In genomic region chr17:26603311-26603710, GRCm38 (mm10) we compare ENCODE assay signal across 10 mouse cellular contexts. TPM values are rescaled to one million over a fixed set of nuclear protein-coding genes. Genes with fewer than 3 reads are reported as not detected.
DNase-seq lines count a peak whose midpoint lies in the region; ATAC-seq and TF ChIP-seq lines count a peak whose summit lies in the region.
"Had no signal": no experiment of that assay in that cellular context is flagged by ENCODE, and none has a peak within 500 bp of the region (broad histone marks: within the 10 kb centered on the region; RNA-seq: fewer than 3 reads in every experiment).

No protein-coding gene starts in this region.

- no peak overlapping the region for H3K9ac ChIP-seq in heart, adult 2 months (ENCODE audit: low read depth, low read length)
- H3K9ac ChIP-seq in kidney, embryonic 16.5 days (replicated peaks; ENCODE audit: low read length), result no peak overlapping the region
- no peak overlapping the region for H3K9ac ChIP-seq in limb, embryonic 15.5 days

- H3K4me1 ChIP-seq in heart, adult 2 months (ENCODE audit: control insufficient read depth, insufficient read depth, low read length), result peaks cover 38% of the 10 kb centered on the region
- peaks cover 38% of the 10 kb centered on the region for H3K4me1 ChIP-seq in kidney, embryonic 16.5 days (ENCODE audit: insufficient read depth, low read length)
- peaks cover 39% of the 10 kb centered on the region for H3K4me1 ChIP-seq in limb, embryonic 15.5 days

- no peaks in the 10 kb centered on the region; the same call in 1 of the 2 replicates for H3K79me2 ChIP-seq in heart, adult 2 months (replicated peaks; ENCODE audit: control insufficient read depth, insufficient read depth, low read length)

- 74% methylated on average over 8 of the region's 8 CpGs for WGBS in heart, adult 2 months
- 90% methylated on average over 8 of the region's 8 CpGs for WGBS in kidney, embryonic 16.5 days
- WGBS in limb, embryonic 15.5 days, result 86% methylated on average over 8 of the region's 8 CpGs

- H3K4me3 ChIP-seq in heart, adult 2 months, result no peak overlapping the region
- no peak overlapping the region for H3K4me3 ChIP-seq in kidney, embryonic 16.5 days (ENCODE audit: low read length)
- no peak overlapping the region for H3K4me3 ChIP-seq in limb, embryonic 15.5 days

- H3K4me2 ChIP-seq in kidney, embryonic 16.5 days (replicated peaks; ENCODE audit: low read depth, low read length), result no peak overlapping the region
- no peak overlapping the region for H3K4me2 ChIP-seq in limb, embryonic 15.5 days

- no peaks in the 10 kb centered on the region for H3K36me3 ChIP-seq in heart, adult 2 months (ENCODE audit: control insufficient read depth, insufficient read depth, low read length)
- no peaks in the 10 kb centered on the region; the same call in none of the 2 replicates for H3K36me3 ChIP-seq in kidney, embryonic 16.5 days (ENCODE audit: insufficient read depth, low read length)
- peaks cover 5% of the 10 kb centered on the region; the same call in 1 of the 2 replicates for H3K36me3 ChIP-seq in limb, embryonic 15.5 days

- TF ChIP-seq CTCF in heart, adult 2 months (IDR thresholded peaks at IDR 0.05), result no peak

- peak overlapping the region; percentile 83 for H3K27ac ChIP-seq in heart, adult 2 months
- H3K27ac ChIP-seq in kidney, embryonic 16.5 days (ENCODE audit: low read length), result peak overlapping the region; percentile 34; the same call in 1 of the 2 replicates
- H3K27ac ChIP-seq in limb, embryonic 15.5 days, result peak overlapping the region; percentile 79

- no peak for ATAC-seq in kidney, embryonic 16.5 days (ENCODE audit: low FRiP score, low TSS enrichment)
- ATAC-seq in limb, embryonic 15.5 days (ENCODE audit: insufficient number of reproducible peaks, low FRiP score, low TSS enrichment, low read depth), result no peak

- no peak for TF ChIP-seq EP300 in heart, adult 2 months (IDR thresholded peaks at IDR 0.05; ENCODE audit: insufficient read depth, low read depth, low read length)

- TF ChIP-seq POLR2A in heart, adult 2 months (IDR thresholded peaks at IDR 0.05; ENCODE audit: insufficient read depth, low read depth, low read length), result no peak

- intact Hi-C loops in heart, adult 2 months (cut with DNase I), result loop anchor here (2.0 kb wide), 1 partner anchor 17 kb away; no protein-coding TSS in a partner anchor

- no peak for DNase-seq in heart, adult 2 months
- DNase-seq in heart, adult 8-10 months (ENCODE audit: low spot score), result no peak
- no peak for DNase-seq in kidney, postnatal 36 days
- peak; percentile 29 for DNase-seq in ES-CJ7 (ENCODE audit: low read depth, low spot score)
- no peak for DNase-seq in retina, embryonic 14.5 days (ENCODE audit: low spot score)
- DNase-seq in urinary bladder, postnatal 36 days (ENCODE audit: low spot score in 2 of 2), result no peak
- DNase-seq: gastrocnemius, postnatal 14 days; kidney, postnatal 25 days had no signal

- no peaks in the 10 kb centered on the region for H3K9me3 ChIP-seq in kidney, embryonic 16.5 days (ENCODE audit: low read length)
- no peaks in the 10 kb centered on the region for H3K9me3 ChIP-seq in limb, embryonic 15.5 days

- H3K27me3 ChIP-seq in heart, adult 2 months (ENCODE audit: control insufficient read depth, insufficient read depth, low read length), result no peaks in the 10 kb centered on the region
- H3K27me3 ChIP-seq in kidney, embryonic 16.5 days (ENCODE audit: insufficient read depth, low read length), result no peaks in the 10 kb centered on the region
- H3K27me3 ChIP-seq in limb, embryonic 15.5 days, result no peaks in the 10 kb centered on the region

RNA-seq across cellular contexts. Expression of gene Dusp1, which starts 41.4 kb away (rescaled TPM):
- total RNA-seq in heart, adult 2 months (2021), result 10 to 100 TPM; 61.4 to 71.3 TPM
- polyA plus RNA-seq in heart, adult 2 months (2012; rRNA removed), result 122 and 171 TPM in 2 replicates
- 10 to 100 TPM; 51.1 to 75.8 (median 59.4) TPM for total RNA-seq in heart, adult 8-10 months (2022)
- polyA plus RNA-seq in kidney, embryonic 16.5 days (2015; fragmentation: Nextera tagmentation; extraction: Ambion mirVana), result 26.8 and 28.3 TPM in 2 replicates
- 27.3 and 32.5 TPM in 2 replicates for polyA plus RNA-seq in limb, embryonic 15.5 days (2015; fragmentation: Nextera tagmentation; extraction: Ambion mirVana)

RNA-seq across cellular contexts. Expression of gene Ergic1, which starts 42.0 kb away (rescaled TPM):
- 10 to 100 TPM; 53.6 to 59.4 TPM for total RNA-seq in heart, adult 2 months (2021)
- polyA plus RNA-seq in heart, adult 2 months (2012; rRNA removed), result 64.4 and 84.3 TPM in 2 replicates
- 10 to 100 TPM; 52.7 to 57.9 (median 55.4) TPM for total RNA-seq in heart, adult 8-10 months (2022)
- polyA plus RNA-seq in kidney, embryonic 16.5 days (2015; fragmentation: Nextera tagmentation; extraction: Ambion mirVana), result 131 and 141 TPM in 2 replicates
- polyA plus RNA-seq in limb, embryonic 15.5 days (2015; fragmentation: Nextera tagmentation; extraction: Ambion mirVana), result 122 and 130 TPM in 2 replicates

RNA-seq across cellular contexts. Expression of gene Atp6v0e, which starts 59.7 kb away (rescaled TPM):
- total RNA-seq in heart, adult 2 months (2021), result 10 to 100 TPM; 60.9 to 67.2 TPM
- 143 and 187 TPM in 2 replicates for polyA plus RNA-seq in heart, adult 2 months (2012; rRNA removed)
- 10 to 100 TPM; 55.2 to 67.1 (median 65.5) TPM for total RNA-seq in heart, adult 8-10 months (2022)
- polyA plus RNA-seq in kidney, embryonic 16.5 days (2015; fragmentation: Nextera tagmentation; extraction: Ambion mirVana), result 251 and 271 TPM in 2 replicates
- polyA plus RNA-seq in limb, embryonic 15.5 days (2015; fragmentation: Nextera tagmentation; extraction: Ambion mirVana), result 247 and 248 TPM in 2 replicates
